Mouse (Mus musculus) neural tube, embryonic 14.5 days (tissue): ENCODE results near the gene Rgs5. TPM values are rescaled to one million over a fixed set of nuclear protein-coding genes. Genes with fewer than 3 reads are reported as not detected.

ENCODE experiments used
- ATAC-seq: fragments of 200-750 bp; cut with Nextera tagmentation; 2 replicates; pipeline ENCODE4 v1.8.0; 2017; ENCODE audit warnings: low read depth, mild to moderate bottlenecking, moderate TSS enrichment, moderate library complexity
- H3K27ac ChIP-seq: fragments of 300-500 bp; sonication (generic); 2 replicates; pipeline ENCODE4 v1.5.1; 2014; ENCODE audit warnings: low read depth, mild to moderate bottlenecking, control low read depth, low read length, moderate library complexity, mixed read lengths
- H3K27me3 ChIP-seq: fragments of 300-500 bp; sonication (generic); 2 replicates; pipeline ENCODE4 v1.6.1; 2014; ENCODE audit warnings: low read length; ENCODE audit not compliant: control insufficient read depth, insufficient read depth
- H3K36me3 ChIP-seq: fragments of 300-500 bp; sonication (generic); 2 replicates; pipeline ENCODE4 v1.6.1; 2014; ENCODE audit warnings: low read length, mixed read lengths; ENCODE audit not compliant: control insufficient read depth, insufficient read depth
- H3K4me1 ChIP-seq: fragments of 300-500 bp; sonication (generic); 2 replicates; pipeline ENCODE4 v1.6.1; 2014; ENCODE audit warnings: low read length; ENCODE audit not compliant: control insufficient read depth, insufficient read depth
- H3K4me2 ChIP-seq: fragments of 300-500 bp; sonication (generic); 2 replicates; pipeline ENCODE4 v1.6.1; 2014; ENCODE audit warnings: mild to moderate bottlenecking, low read depth, low read length, control low read depth
- H3K4me3 ChIP-seq: fragments of 300-500 bp; sonication (generic); 2 replicates; pipeline ENCODE4 v1.5.1; 2014; ENCODE audit warnings: low read depth, low read length, control low read depth, mixed read lengths
- H3K9ac ChIP-seq: fragments of 300-500 bp; sonication (generic); replicated peaks from 2 replicates; pipeline ENCODE4 v1.6.1; 2014; ENCODE audit warnings: low read depth, mild to moderate bottlenecking, control low read depth, low read length, mixed read lengths
- H3K9me3 ChIP-seq: fragments of 300-500 bp; sonication (generic); 2 replicates; pipeline ENCODE4 v1.6.1; 2016; ENCODE audit warnings: low read length; ENCODE audit not compliant: control insufficient read depth
- WGBS: fragments of 180-500 bp; shearing (Covaris S2); extraction: QIAGEN DNeasy Blood & Tissue Kit; methylation state at CpG from one replicate; pipeline ENCODE4 v1.1.7; 2014; 5-methylcytosine and 5-hydroxymethylcytosine counted together
- polyA plus RNA-seq: library from polyadenylated mRNA; unstranded; fragments of >200 nt; fragmentation: Nextera tagmentation; extraction: Ambion mirVana; gene quantifications from 2 replicates; pipeline ENCODE4 v1.2.1, GENCODE M21; 2014

Gene Rgs5
- polyA plus RNA-seq, 1 experiment from 2014 or later: 19.2 TPM

- Histone ChIP-seq H3K36me3 (no peaks in the 10 kb centered on the region), H3K4me1 (0 out of 2 replicates have a peak, but pooled peaks cover 3% of the 10 kb centered on the region), H3K4me2 (no peak overlapping the region), H3K27ac (no peak overlapping the region), H3K9me3 (no peaks in the 10 kb centered on the region), H3K9ac (no peak overlapping the region), H3K4me3 (no peak overlapping the region), H3K27me3 (no peaks in the 10 kb centered on the region)
- WGBS: 51% methylated on average over 4 of the region's 4 CpGs
- no peak for ATAC-seq
Measured at GRCm38 (mm10) chr1:169697236-169697635, 41.9 kb downstream of the Rgs5 start.

DNA sequence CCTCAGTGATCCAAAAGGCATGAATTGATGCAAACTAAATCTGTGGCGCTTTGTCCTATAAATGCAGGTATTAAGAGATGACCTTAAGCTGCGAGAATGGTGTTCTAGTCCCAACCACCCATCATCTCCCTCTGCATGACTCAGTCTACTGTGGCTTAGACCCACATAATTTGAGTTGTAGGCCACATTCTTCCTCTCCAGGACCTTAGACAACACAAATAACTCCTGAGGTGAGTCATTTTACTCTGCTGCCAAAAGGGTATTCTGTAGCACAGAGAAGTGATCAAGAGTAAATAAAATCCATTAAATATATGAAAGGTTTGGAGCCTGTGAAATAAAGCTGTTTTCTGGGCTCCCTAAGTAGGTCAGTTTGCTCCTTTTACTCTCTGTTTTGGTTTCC, 43.9 kb downstream of the Rgs5 start:
- H3K27ac ChIP-seq: no peak overlapping the region
- WGBS: 91% methylated on average over 2 of the region's 2 CpGs
- H3K9me3 ChIP-seq: no peaks in the 10 kb centered on the region
- H3K27me3 ChIP-seq: no peaks in the 10 kb centered on the region
- no peak overlapping the region for H3K9ac ChIP-seq
- no peak overlapping the region for H3K4me3 ChIP-seq
- H3K4me2 ChIP-seq: no peak overlapping the region
- H3K36me3 ChIP-seq: no peaks in the 10 kb centered on the region
- ATAC-seq: no peak
- H3K4me1 ChIP-seq: no peaks in the 10 kb centered on the region

DNA sequence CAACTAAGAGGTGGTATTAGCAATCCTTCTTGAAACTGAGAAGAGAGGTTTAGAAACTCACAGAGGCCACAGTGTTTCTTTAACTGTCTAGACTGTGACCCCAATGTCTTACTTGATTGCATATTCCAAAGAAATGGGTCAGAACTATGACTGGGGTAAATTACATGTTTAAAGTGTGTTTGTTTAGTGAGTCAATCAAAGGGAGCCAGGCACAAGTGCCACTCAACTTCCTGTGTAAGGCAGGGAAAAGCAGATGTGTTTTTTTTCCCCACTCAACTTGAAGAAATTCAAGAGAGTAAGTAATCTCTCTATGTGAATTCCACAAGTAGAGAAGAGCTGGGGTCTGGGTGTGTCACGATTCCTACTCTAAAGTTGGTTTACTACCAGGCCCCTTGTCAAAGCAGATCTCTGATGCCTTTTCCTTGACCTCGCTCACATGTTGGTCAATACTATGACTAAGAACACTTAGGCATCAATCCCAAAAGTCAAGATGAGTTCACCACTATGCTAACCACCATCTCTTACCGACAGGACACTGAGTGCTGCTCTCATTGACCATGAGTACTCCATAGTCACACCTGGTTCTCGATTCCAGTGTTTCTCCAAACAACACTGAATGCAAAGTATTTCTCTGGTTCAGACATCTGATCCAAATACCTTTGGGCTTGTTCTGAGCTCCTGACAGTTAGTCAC, 49.2 kb downstream of the Rgs5 start:
- H3K27me3 ChIP-seq: no peaks in the 10 kb centered on the region
- no peak overlapping the region for H3K27ac ChIP-seq
- 91% methylated on average over 4 of the region's 4 CpGs for WGBS
- H3K9ac ChIP-seq: no peak overlapping the region
- H3K4me1 ChIP-seq: no peaks in the 10 kb centered on the region
- H3K4me2 ChIP-seq: no peak overlapping the region
- no peak for ATAC-seq
- H3K4me3 ChIP-seq: no peak overlapping the region
- H3K9me3 ChIP-seq: no peaks in the 10 kb centered on the region
- no peaks in the 10 kb centered on the region for H3K36me3 ChIP-seq

GRCm38 (mm10) chr1:169721836-169722235, 66.5 kb downstream of the Rgs5 start:
- no peak overlapping the region for H3K9ac ChIP-seq
- H3K4me2 ChIP-seq: no peak overlapping the region
- H3K4me3 ChIP-seq: no peak overlapping the region
- H3K27ac ChIP-seq: no peak overlapping the region
- no peaks in the 10 kb centered on the region for H3K36me3 ChIP-seq
- H3K9me3 ChIP-seq: no peaks in the 10 kb centered on the region
- WGBS: 92% methylated on average over 2 of the region's 2 CpGs
- H3K27me3 ChIP-seq: no peaks in the 10 kb centered on the region
- no peak for ATAC-seq
- no peaks in the 10 kb centered on the region for H3K4me1 ChIP-seq

GRCm38 (mm10) chr1:169726319-169726718, 71.0 kb downstream of the Rgs5 start:
- 74% methylated on average over 3 of the region's 3 CpGs for WGBS
- Histone ChIP-seq H3K4me1 (no peaks in the 10 kb centered on the region), H3K27ac (no peak overlapping the region), H3K9me3 (no peaks in the 10 kb centered on the region), H3K9ac (no peak overlapping the region), H3K36me3 (no peaks in the 10 kb centered on the region), H3K4me2 (no peak overlapping the region), H3K4me3 (no peak overlapping the region), H3K27me3 (no peaks in the 10 kb centered on the region)
- no peak for ATAC-seq

DNA sequence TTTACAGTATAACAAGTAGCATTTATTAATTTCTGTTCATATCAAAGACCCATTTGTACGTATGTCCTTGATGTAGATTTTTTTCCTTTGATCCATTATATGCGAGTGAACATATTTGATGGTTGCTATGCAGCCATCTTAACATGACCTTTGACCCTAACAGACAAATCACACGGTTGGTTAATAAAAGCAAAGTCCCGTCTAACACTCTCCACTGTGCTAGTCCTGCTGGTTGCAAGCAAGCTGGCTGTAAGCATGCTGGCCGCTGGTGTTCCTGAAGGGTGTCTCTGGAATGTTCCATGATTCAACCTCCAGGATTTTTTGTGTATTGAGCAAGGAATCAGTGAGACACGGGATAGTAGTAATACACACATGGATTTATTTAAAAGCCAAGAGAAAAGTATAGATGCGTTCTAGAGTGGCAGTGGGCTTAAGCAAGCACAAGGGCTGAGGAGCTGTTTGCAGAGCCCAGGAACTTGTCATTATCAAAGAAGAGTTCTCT, 75.3 kb downstream of the Rgs5 start:
- no peak overlapping the region for H3K4me2 ChIP-seq
- 54% methylated on average over 7 of the region's 7 CpGs for WGBS

GRCm38 (mm10) chr1:169736139-169736538, 80.8 kb downstream of the Rgs5 start:
- Histone ChIP-seq H3K4me1 (no peaks in the 10 kb centered on the region), H3K4me2 (no peak overlapping the region), H3K9ac (no peak overlapping the region), H3K27ac (no peak overlapping the region), H3K4me3 (no peak overlapping the region), H3K27me3 (no peaks in the 10 kb centered on the region), H3K36me3 (no peaks in the 10 kb centered on the region), H3K9me3 (no peaks in the 10 kb centered on the region)
- WGBS: 80% methylated on average over 6 of the region's 6 CpGs
- ATAC-seq: no peak

More for the DNA sequence above, 75.3 kb downstream of the Rgs5 start:
- Histone ChIP-seq H3K36me3 (no peaks in the 10 kb centered on the region), H3K9ac (no peak overlapping the region), H3K4me3 (no peak overlapping the region), H3K27me3 (no peaks in the 10 kb centered on the region), H3K27ac (no peak overlapping the region), H3K4me1 (no peaks in the 10 kb centered on the region), H3K9me3 (no peaks in the 10 kb centered on the region)
- no peak for ATAC-seq

DNA sequence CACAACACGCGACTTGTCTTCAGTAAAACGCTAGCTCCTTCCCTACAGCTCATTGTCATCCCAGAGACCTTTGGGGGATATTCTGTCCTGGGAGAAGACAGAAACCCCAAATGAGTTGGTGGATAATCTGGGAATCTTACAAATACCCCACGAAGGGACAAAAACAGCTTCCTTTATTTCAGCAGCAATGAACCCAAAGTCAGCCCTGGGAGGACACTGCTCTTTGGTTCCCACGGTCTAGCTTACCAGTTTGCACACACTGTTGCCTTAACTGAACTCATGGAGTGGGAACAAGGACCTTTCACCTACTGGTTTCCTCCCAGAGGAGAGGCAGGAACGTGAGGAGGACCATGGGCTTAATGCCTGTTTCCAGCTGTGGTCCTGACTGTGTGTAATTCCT, 81.9 kb downstream of the Rgs5 start:
- Histone ChIP-seq H3K27me3 (no peaks in the 10 kb centered on the region), H3K9me3 (no peaks in the 10 kb centered on the region), H3K9ac (no peak overlapping the region), H3K4me1 (no peaks in the 10 kb centered on the region), H3K36me3 (no peaks in the 10 kb centered on the region), H3K27ac (no peak overlapping the region), H3K4me2 (no peak overlapping the region), H3K4me3 (no peak overlapping the region)
- 90% methylated on average over 6 of the region's 6 CpGs for WGBS
- ATAC-seq: no peak

GRCm38 (mm10) chr1:169741147-169741546, 85.8 kb downstream of the Rgs5 start:
- H3K9me3 ChIP-seq: no peaks in the 10 kb centered on the region
- no peaks in the 10 kb centered on the region for H3K27me3 ChIP-seq
- no peaks in the 10 kb centered on the region for H3K4me1 ChIP-seq
- H3K27ac ChIP-seq: no peak overlapping the region
- 73% methylated on average over 5 of the region's 5 CpGs for WGBS
- no peak overlapping the region for H3K4me2 ChIP-seq
- H3K36me3 ChIP-seq: no peaks in the 10 kb centered on the region
- no peak overlapping the region for H3K4me3 ChIP-seq
- no peak overlapping the region for H3K9ac ChIP-seq
- ATAC-seq: no peak
